Mouse (Mus musculus): ENCODE data around the gene Zbtb48. TPM values are rescaled to one million over a fixed set of nuclear protein-coding genes. Genes with fewer than 3 reads are reported as not detected.

Gene Zbtb48
- polyA plus RNA-seq, 1 experiment from 2014 or later = 18.9 TPM

DNA sequence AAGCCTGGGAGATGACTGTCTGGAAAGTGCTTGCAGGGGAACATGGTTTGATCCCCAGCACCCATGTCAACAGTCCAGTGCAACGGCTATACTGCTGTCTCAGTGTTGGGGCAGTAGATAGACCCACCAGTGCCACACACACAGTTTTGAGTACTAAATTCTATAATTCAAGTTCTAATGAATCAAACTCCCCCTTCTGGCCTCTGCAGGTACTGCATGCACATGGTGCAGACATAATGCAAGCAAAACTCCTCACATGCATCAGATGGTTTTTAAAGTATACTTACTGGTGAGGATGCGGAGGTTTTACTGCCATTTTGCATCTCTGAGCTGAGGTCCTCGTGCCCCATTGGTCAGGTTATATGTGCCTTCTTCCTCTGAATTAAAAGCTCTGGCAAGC is 52.0 kb downstream of the Zbtb48 start:
- DNase-seq (ENCODE audit: low spot score) = peak; percentile 54

DNA sequence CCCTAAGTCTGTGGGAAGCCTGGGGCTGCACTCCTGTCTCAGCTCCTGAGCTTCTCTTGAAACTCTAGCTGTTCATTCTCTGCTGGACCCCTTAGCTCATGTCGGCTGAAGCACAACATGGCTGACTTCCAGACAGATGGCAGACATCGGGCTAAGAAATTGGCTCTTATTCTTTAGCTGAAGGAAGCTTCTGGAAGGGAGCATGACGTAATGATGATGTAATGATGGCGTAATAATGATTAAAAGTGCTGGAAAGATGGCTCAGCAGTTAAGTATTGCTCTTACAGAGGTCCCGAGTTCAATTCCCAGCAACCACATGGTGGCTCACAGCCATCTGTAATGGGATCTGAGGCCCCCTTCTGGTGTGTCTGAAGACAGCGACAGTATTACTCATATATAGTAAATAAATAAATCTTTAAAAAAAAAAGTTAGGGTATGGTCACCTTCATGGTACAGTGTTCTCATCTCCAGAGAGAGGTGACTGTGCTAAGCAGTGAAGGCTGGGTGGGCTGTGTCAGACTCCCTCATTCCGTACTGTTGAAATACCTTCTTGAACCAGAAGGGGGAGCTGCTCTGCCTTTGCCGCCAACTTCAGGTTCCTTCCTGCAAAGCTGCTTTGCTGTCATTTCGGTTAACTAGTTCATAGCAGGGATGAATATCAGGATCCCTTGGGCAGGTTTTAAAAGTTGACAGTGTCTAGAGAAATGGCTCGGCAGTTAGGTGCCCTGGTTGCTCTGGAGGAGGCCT is 55.1 kb downstream of the Zbtb48 start:
- DNase-seq (ENCODE audit: low spot score) = peak; percentile 56

Other genes starting within 250 kb of the Zbtb48 start
- 104 and 122 TPM in 2 replicates for gene Camta1, start 165.8 kb downstream of the Zbtb48 start, polyA plus RNA-seq (2015; fragmentation: Nextera tagmentation; extraction: Ambion mirVana)
- gene Dnajc11, start 94.0 kb downstream of the Zbtb48 start, polyA plus RNA-seq (2015; fragmentation: Nextera tagmentation; extraction: Ambion mirVana) = 47.2 and 48.3 TPM in 2 replicates
- gene Thap3, start 38.7 kb downstream of the Zbtb48 start, polyA plus RNA-seq (2015; fragmentation: Nextera tagmentation; extraction: Ambion mirVana) = 30.7 and 41.4 TPM in 2 replicates
- gene Phf13, start 31.4 kb downstream of the Zbtb48 start, polyA plus RNA-seq (2015; fragmentation: Nextera tagmentation; extraction: Ambion mirVana) = 10.0 and 11.3 TPM in 2 replicates
- gene Klhl21, start 18.9 kb downstream of the Zbtb48 start, polyA plus RNA-seq (2015; fragmentation: Nextera tagmentation; extraction: Ambion mirVana) = 8.9 and 10.2 TPM in 2 replicates
- gene Tas1r1, start 10.9 kb upstream of the Zbtb48 start, polyA plus RNA-seq (2015; fragmentation: Nextera tagmentation; extraction: Ambion mirVana) = 0.32 and 0.59 TPM in 2 replicates
- 22.8 and 24.9 TPM in 2 replicates for gene Nol9, start 11.7 kb upstream of the Zbtb48 start, polyA plus RNA-seq (2015; fragmentation: Nextera tagmentation; extraction: Ambion mirVana)
- 3.4 and 3.9 TPM in 2 replicates for gene Plekhg5, start 44.8 kb upstream of the Zbtb48 start, polyA plus RNA-seq (2015; fragmentation: Nextera tagmentation; extraction: Ambion mirVana)
- 37.7 and 44.1 TPM in 2 replicates for gene Tnfrsf25, start 88.3 kb upstream of the Zbtb48 start, polyA plus RNA-seq (2015; fragmentation: Nextera tagmentation; extraction: Ambion mirVana)
- 3.2 and 3.6 TPM in 2 replicates for gene Espn, start 124.7 kb upstream of the Zbtb48 start, polyA plus RNA-seq (2015; fragmentation: Nextera tagmentation; extraction: Ambion mirVana)
- 0.21 TPM in 1 of 2 replicates, not detected in the other for gene Hes2, start 131.2 kb upstream of the Zbtb48 start, polyA plus RNA-seq (2015; fragmentation: Nextera tagmentation; extraction: Ambion mirVana)
- 65.1 and 98.8 TPM in 2 replicates for gene Acot7, start 150.5 kb upstream of the Zbtb48 start, polyA plus RNA-seq (2015; fragmentation: Nextera tagmentation; extraction: Ambion mirVana)
- gene Gpr153, start 246.6 kb upstream of the Zbtb48 start, polyA plus RNA-seq (2015; fragmentation: Nextera tagmentation; extraction: Ambion mirVana) = 1.2 and 1.4 TPM in 2 replicates